Mouse (Mus musculus) layer of hippocampus, adult 8-10 months (tissue): ENCODE measurements around the gene Tdrkh. TPM values are rescaled to one million over a fixed set of nuclear protein-coding genes. Genes with fewer than 3 reads are reported as not detected.
A peak's percentile ranks its signal among the peaks of the same experiment; 100 is the strongest.

Experiments
- DNase-seq, 2 experiments: peaks; one replicate each; pipeline ENCODE4 v3.0.0; 2022; ENCODE audit warnings: low spot score in 2 of 2
- total RNA-seq, 4 experiments: library from RNA; stranded (reverse); gene quantifications; 2 replicates each; pipeline ENCODE4 v1.2.4; 2022

The Tdrkh gene
- total RNA-seq, 4 experiments from 2014 or later: 40.9 to 46.6 (median 46.0) TPM

DNA sequence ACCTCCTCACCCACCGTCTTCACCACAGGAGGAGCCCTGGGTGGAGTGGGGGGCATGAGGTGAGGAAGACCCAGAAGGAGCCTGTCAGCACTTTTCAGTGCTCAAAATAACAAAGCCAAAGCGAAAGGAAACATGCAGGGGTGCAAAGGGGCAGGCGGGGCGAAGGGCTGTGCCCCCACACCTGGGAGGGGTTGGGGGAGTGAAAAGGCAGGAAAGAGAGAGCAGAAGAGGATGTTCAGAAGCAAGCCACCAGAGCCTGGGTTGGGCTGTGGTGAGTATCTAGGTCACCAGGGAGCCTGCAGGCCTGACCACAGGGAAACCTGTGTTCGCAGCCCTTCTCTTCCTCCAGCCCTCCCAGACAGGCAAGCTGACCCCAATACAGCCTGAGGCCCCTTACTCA lies 25.0 kb upstream of the Tdrkh start:
- DNase-seq: no peak

DNA sequence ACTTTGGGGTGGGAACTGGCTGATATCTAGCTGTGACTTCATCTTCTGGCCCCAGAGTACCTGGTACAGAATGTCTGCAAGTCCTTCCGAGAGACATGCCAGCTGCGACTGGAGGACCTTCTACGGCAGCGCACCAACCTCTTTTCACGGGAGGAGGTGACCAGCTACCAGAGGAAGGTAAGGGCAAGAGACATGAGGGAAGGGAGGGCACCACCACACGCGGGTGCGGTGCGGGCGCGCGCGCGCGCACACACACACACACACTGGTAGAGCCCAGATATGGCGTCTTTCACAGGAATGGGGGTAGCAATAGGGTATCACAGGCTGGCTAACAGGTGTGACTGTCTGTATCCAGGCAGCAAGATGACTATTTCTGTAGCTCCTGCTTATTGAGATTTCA lies 23.7 kb upstream of the Tdrkh start:
- no peak for DNase-seq

DNA sequence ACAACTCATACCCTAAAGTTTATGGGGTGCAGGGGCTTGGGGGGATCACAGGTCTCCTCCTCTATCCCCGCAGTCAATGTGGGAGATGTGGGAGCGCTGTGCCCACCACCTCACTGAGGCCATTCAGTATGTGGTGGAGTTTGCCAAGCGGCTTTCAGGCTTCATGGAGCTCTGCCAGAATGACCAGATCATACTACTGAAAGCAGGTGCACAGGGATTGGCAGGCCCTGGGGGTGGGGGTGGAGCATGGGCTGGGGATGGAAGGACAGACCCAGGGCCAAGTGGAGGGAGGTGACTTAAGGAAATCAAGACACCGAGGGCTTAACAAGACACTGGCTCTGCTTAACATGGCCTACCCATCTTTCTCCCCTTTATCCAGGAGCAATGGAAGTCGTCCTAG lies 22.1 kb upstream of the Tdrkh start:
- DNase-seq: no peak

DNA sequence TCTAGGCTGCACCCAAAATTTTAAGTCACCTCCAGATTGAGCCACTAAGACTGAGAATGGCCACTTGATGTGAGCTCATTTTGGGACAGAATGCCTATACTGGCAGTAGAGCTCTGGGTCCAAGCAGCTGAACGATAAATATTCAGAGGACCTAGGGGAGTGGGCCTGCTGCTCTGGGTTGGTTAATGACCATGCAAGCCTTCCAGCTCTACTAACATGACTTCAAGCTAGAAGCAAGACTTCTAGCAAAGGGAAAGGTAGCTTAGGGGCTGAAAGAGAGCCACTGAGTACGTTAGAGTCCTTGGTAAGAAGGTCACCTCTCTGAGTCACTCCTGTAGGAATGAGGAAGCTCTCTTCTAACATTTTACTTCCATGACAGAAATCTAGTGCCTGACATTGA lies 20.9 kb upstream of the Tdrkh start:
- no peak for DNase-seq

DNA sequence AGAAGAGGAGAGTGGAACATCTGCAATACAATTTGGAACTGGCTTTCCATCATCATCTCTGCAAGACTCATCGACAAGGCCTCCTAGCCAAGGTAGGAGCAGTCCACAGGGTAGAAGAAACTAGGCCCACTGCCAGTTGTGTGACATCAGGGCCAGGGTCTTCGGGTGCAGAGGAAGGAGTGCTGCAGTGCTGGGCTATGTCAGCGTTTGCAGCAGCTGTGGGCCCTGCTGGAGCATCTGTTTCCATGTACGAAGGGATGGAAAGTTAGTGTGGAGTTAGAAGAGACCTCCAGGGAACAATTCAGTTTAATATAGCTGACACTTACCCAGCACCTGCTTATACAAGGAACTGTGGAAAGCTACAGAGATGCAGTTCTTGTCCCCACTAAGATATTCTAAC lies 20.0 kb upstream of the Tdrkh start:
- DNase-seq: no peak

DNA sequence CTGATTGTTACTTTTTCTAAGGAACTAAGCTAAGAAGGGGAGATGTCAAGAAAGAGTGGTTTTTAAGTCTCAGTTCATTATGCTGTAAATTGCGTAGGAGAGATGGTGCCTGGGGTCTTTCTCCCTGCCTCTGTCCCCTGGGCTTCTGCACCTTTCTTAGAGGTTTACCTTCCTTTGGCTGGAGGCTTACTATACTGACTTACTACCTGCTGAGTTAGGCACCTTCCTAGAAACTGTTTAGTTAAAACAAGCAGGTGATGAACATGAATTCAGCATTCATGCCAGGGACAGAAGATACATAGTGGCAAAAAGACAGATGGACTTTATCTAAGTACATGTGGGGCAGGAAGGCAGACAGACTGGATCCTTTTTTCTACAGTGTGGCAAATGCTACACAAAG lies 16.7 kb upstream of the Tdrkh start:
- DNase-seq: no peak

DNA sequence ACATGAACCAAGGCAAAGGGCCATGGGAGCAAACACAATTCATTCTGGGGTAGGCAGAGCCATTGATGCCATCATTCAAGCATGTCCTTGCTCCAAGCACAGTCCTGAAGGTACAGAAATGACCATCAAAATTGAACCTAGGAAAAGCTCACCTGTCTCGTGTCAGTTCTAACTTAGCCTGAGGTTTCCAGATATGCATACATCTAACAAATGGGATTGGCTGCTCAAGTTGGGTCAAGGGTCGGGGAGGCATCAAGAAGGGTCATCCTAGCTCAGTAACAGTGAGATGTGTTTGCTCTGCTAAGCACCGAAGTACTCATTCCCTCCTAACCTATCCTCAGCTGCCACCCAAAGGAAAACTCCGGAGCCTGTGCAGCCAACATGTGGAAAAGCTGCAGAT lies 16.2 kb upstream of the Tdrkh start:
- DNase-seq: no peak

DNA sequence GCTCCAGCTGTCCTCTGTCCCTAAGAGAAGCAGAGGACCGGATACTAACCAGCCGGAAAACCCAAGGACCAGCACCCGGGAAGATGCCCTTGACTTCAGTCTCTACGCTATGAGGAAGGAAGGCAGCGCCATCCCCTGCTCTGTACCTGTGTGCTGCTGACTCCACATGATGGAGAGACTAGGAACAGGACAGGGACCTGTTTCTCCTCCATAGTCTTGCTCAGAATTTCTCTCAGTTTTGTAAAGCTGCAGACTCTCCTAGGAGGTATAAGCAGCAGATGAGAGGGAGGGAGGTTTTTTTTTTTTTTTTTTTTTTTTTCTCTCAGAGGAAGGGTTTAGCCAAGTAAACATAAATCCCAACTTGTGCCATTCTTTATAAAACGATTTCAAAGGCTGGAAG lies 14.9 kb upstream of the Tdrkh start, which contains the start of gene Lingo4:
Gene Lingo4 (plus strand): TSS at position 301 of the 400 bp plus-strand sequence.
- DNase-seq: no peak

DNA sequence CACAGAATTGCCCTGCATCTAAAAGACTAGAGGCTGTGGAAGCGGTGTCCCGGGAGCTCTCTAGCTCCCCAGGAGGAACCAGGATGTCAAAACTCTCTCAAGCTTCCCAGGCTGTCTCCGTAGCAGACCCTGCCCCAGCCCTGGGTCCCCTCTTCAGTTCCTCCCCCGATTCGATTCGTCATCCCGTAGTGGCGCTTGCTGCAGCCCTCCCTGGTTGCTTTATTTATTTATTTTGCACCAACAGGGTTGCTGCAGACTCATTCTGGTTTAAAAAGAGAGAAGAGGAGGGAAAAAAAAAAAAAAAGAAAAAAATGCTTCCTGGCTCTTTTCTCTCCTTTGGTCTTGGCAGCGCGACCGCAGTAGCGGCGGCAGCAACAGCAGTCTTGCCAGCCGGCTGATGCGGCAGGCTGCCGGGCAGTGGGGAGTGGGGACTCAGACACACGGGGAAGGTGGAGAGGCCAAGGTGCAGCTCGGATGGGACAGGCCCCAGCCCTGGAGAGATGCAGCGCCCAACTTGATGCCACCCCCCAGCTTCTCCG lies 14.1 kb upstream of the Tdrkh start:
- DNase-seq: no peak

DNA sequence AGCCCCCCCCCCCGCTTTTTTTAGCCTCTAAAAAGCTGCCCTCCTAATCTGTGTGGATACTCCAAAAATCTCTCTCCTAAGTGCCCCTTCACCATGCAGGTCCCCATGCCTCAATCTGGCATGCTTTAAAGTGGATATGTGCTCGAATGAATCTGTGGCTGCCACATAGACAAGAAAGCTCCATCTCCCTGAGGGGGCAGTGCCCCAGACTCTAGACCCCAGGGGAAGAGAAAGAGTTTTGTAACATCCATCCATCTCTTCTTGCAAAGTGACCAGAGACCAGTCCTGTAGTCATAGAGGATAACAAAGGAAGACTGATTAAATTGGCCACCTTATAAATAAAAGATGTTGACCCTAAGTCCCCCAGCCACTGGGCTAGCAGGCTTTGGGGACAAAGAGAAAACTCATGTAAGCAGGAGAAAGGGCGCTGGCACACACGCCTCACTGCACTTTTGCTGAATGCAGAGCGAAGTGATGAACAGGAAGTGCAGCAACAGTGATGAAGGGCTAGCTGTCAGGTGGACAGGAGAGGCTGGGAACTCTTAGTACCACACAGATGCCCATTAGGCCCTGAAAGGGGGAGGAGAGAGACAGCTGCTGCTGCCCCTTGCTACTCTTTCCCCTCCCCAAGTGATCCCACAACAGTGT lies 13.3 kb upstream of the Tdrkh start:
- no peak for DNase-seq

DNA sequence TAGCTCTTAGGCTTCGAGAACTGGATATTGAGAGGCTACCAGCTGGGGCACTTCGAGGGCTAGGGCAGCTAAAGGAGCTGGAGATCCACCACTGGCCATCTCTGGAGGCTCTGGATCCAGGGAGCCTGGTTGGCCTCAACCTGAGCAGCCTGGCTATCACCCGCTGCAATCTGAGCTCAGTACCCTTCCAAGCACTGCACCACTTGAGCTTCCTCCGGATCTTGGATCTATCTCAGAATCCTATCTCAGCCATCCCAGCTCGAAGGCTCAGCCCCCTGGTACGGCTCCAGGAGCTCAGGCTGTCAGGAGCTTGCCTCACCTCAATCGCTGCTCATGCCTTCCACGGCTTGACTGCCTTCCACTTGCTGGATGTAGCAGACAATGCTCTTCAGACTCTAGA lies 10.6 kb upstream of the Tdrkh start:
- no peak for DNase-seq

DNA sequence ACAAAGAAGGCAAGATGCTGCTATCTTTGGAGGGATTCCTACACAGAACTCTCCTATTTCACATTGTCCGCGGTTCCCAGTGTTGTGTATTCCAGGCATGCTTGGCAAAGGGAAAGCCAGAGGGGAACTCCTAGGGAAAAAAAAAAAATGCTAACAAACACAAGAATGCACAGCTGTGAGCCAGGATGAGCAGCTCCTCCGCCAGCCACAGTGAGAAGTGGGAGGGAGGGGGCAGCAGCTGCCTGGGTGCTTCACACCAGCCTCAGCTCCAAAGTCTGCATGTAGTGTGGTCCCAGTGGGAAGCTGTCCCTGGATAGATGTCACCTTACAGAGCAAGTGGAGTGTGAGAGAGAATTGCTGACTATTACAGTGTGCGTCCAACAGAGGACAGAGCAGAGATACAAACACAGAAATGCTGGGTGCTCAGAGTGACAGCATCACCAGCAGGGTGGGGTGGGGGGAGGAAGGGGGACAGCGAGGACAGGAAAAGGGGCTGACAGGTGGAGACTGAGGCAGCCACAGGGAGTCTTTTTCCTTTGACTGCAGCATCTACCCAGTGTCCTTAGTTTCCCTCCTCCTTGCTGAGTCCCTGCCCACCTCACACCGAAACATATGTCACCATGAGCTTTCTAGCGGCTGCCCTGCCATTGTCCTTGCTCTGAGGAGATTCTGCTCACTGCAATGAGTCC lies 8.6 kb upstream of the Tdrkh start:
- DNase-seq: no peak

DNA sequence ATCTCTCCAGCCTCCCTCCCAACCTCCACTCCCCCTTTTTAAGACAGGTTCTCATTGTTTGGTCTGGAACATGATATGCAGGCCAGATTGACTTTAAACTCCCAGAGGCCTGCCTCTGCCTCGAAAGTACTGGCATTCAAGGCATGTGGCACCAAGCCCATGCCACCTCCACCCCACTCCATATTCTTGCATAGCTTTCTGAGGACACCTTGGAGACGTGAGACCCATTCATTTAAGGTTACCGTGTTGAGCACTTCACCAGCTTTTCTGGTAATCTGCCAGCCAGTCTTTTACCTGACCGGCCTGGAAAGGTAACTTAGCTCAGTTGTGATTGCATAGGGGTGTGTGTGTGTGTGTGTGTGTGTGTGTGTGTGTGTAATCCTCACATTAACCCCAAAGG lies 7.5 kb upstream of the Tdrkh start:
- DNase-seq: no peak

DNA sequence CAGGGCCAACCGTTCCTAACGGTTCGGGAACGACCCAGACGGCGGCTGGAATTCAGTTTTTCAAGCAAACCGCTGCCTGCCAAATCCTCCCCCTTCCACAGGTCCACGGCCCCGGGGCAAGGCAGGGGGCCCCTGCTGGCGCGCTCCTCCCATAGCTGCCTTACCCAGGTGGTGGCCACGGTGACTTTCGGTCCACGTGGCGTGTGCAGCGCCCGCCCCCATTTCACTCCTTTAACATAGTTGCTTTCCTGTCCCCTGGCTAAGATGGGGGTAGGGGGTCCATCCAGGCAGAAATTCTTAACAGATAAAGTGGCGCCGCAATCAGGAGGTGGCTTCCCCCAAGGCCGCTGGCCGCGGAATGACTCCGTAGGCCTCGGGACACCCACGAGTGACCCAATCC lies 543 bp upstream of the Tdrkh start:
- DNase-seq: no peak

DNA sequence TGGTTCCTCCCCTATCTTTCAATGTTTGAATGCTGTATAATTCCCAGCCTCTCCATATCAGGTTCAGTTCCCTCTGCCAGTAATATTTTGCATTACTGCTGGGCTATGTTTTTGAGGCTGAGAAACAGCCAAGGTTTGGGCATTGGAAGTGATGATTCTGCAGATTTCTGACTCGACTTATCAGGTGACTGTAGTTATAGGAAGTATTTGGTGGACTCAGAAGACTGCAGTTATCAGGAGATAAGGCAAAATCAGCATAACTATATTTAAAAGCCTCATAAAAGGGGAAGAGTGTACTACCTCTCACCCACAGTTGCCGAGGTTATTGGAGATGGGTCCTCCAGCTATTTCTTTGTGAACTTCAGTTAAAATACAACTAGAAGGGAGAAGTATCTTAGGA lies 17.9 kb downstream of the Tdrkh start:
- no peak for DNase-seq

DNA sequence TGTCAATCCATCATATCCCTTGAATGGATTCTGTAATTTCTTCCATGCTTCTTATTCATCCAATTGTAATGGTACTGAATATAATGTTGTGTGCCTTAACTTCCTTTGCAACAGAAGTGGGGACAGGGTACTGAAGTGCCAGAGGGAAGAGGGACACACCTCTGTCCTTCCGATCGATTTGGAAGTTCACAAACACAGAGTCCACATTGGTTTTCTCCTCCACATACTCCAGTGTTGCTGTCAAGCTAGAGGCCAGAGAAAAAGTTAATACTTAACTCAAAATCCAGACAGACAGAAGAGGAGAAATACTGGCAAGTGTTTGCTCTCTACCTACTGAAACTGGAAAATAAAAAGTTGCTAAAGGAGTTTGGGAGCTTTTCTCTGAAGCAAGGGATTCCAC lies 21.2 kb downstream of the Tdrkh start:
- no peak for DNase-seq

DNA sequence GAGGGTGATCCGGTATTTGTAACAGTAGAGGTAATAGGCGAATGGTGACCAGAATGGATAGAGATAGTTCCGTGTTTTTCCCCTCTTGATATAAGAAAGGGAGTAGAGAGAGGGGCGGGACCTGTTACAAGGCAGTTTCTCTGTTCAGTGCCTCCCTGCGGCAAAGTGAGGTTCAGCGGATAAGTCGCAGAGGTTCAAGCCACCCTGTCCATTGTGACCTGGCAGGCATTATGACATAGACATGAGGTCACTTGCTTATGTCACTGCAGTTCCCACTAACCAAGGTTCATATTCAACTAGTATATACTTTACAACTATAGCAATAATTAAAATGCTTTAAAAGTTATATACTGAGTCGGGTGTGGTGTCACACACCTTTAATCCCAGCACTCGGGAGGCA lies 23.3 kb downstream of the Tdrkh start:
- no peak for DNase-seq

DNA sequence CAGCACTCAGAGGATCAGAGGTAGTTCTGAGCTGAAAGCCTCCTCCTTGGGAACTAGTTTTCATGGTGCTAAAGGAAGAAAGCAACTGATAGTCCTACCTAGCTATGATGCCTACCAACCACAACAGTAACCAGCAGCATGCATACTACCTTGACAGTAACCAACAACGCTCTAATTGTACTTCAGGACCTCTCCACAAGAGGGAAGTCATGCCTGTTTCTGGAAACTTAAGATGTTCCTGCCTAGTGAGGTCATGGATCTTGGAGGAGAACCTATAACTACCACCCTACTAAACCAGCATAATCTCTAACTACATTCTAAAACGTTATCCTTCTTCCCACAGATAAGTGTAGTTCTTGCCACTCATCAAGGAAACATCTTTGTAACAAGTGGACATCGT lies 28.1 kb downstream of the Tdrkh start:
- no peak for DNase-seq

DNA sequence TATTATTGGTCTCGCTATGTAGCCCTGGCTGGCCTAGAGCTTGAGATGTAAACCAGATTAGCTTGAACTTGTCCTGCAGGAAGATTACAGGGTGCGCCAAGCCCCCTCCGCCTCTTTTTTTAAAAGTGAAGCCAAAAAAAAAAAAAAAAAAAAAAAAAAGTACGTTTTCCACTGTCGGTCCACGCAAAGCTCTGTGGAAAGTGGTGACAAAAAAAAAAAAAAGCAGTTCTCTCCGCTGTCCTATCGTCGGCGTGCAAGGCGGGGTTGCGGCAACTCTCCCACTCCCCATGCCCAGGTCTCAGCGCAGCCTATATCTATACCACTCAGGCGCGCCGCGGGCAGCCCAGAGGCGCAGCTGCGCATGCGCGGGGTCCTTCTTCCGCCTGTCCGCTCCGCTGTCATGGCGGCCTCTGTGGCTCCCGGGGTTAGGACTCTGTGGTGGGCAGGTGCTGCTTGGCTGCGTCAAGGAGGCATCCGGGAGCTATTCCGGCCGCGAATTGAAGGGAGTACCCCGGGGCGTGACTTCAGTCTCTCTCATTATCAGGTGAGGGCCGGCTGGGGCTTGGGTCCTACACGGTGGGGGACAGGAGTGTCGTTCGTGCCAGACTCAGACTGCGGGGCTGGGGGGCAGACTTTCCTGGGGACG lies 30.0 kb downstream of the Tdrkh start, which contains the start of gene Mrpl9:
Gene Mrpl9 (plus strand): TSS at position 368 of the 646 bp plus-strand sequence.
- peak; percentile 85 to 93 for DNase-seq

DNA sequence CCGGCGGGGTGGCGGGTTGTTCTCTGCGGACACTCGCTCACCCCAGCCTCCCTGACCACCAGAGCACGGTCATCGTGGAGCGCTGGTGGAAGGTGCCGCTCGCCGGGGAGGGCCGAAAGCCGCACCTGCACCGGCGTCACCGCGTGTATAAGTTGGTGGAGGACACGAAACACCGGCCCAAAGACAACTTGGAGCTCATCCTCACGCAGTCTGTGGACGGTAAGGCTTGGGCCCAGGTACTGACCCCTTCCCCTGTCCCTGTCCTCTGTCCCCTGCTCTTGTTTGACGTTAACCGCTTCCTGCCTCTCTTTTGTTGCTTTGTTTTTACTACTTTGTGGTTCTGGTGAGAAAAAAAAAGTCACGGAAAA lies 30.5 kb downstream of the Tdrkh start, which contains the start of gene Oaz3:
Gene Oaz3 (minus strand): TSS at position 319 of the 368 bp plus-strand sequence.
- no peak for DNase-seq

DNA sequence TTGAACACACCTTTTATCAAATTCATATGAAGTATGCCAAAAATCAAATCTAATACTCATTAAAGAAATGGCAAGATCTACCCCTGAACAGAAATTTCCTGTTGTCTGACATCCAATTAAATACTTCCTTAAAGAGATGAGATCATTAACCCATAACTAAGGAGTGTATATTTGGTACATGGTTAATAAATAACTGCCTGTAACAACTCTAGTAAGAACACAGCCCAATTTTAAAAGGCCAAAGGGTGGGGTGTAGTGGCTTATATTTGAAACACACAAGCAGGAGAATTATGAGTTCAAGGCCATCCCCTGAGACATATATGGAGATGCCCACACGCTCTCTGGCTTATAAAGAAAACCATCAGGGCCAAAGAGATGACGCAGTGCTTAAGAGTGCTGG lies 36.3 kb downstream of the Tdrkh start:
- no peak for DNase-seq

DNA sequence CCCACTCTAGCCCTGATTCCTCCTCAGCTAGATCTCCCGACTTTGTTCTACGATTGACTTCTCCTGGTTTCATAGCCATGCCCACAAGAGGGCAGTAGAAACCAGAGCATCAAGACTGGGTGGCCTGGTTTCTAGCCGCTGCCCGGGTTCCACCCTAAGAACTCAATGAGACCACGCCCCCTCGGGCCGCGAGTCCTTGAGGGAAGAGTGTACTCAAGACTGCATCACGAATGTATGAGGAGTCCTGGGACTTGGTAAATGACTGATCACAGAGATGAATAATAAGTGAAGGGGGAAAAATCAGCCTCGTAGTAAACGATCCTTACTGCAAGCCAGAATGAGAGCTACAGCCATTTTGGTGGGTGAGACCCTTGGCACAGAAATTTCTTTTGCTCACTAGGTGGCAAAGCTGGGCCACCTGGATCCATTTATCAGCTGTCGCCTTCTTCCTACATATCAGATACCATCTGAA lies 43.5 kb downstream of the Tdrkh start:
- peak; percentile 76 to 85 for DNase-seq
